Mouse (Mus musculus) intestine, embryonic 15.5 days (tissue): ENCODE data around the gene Naif1. TPM values are rescaled to one million over a fixed set of nuclear protein-coding genes. Genes with fewer than 3 reads are reported as not detected.

Source experiments
- ATAC-seq: fragments of 200-750 bp; cut with Nextera tagmentation; 2 replicates; pipeline ENCODE4 v1.8.0; 2017; ENCODE audit warnings: moderate TSS enrichment, moderate library complexity
- H3K27ac ChIP-seq: fragments of 300-500 bp; sonication (generic); 2 replicates; pipeline ENCODE4 v1.5.1; 2015; ENCODE audit warnings: mild to moderate bottlenecking, inconsistent platforms
- H3K27me3 ChIP-seq: fragments of 300-500 bp; sonication (generic); replicated peaks from 2 replicates; pipeline ENCODE4 v1.6.1; 2015; ENCODE audit warnings: inconsistent platforms
- H3K36me3 ChIP-seq: fragments of 300-500 bp; sonication (generic); 2 replicates; pipeline ENCODE4 v1.6.1; 2015; ENCODE audit warnings: inconsistent platforms
- H3K4me1 ChIP-seq: fragments of 300-500 bp; sonication (generic); replicated peaks from 2 replicates; pipeline ENCODE4 v1.6.1; 2015; ENCODE audit warnings: inconsistent platforms
- H3K4me2 ChIP-seq: fragments of 300-500 bp; sonication (generic); replicated peaks from 2 replicates; pipeline ENCODE4 v1.6.1; 2015; ENCODE audit warnings: mild to moderate bottlenecking, inconsistent platforms
- H3K4me3 ChIP-seq: fragments of 300-500 bp; sonication (generic); replicated peaks from 2 replicates; pipeline ENCODE4 v1.5.1; 2015; ENCODE audit warnings: inconsistent platforms
- H3K9ac ChIP-seq: fragments of 300-500 bp; sonication (generic); 2 replicates; pipeline ENCODE4 v1.6.1; 2015; ENCODE audit warnings: inconsistent platforms
- H3K9me3 ChIP-seq: fragments of 300-500 bp; sonication (generic); 2 replicates; pipeline ENCODE4 v1.6.1; 2016; ENCODE audit warnings: inconsistent platforms
- WGBS: fragments of 180-500 bp; shearing (Covaris S2); methylation state at CpG from one replicate; pipeline ENCODE4 v1.1.7; 2015; 5-methylcytosine and 5-hydroxymethylcytosine counted together
- polyA plus RNA-seq: library from polyadenylated mRNA; unstranded; fragments of >200 nt; fragmentation: Nextera tagmentation; extraction: Ambion mirVana; gene quantifications from 2 replicates; pipeline ENCODE4 v1.2.1, GENCODE M21; 2015

The Naif1 gene
- polyA plus RNA-seq: 4.7 and 5.0 TPM in 2 replicates

GRCm38 (mm10) chr2:32449761-32450754, at the start of gene Naif1:
Naif1 (plus strand) TSS chr2:32450457.
- peak within 1 kb of the TSS; percentile 90 for H3K9ac ChIP-seq
- peak within 1 kb of the TSS; percentile 91 for H3K27ac ChIP-seq
- H3K4me1 ChIP-seq: peaks cover 32% of the 10 kb centered on the region
- H3K27me3 ChIP-seq: no peaks in the 10 kb centered on the region
- H3K9me3 ChIP-seq: no peaks in the 10 kb centered on the region
- H3K4me2 ChIP-seq: peak within 1 kb of the TSS; percentile 83
- no peaks in the 10 kb centered on the region for H3K36me3 ChIP-seq
- WGBS: 75% methylated on average over 15 of the region's 15 CpGs
- ATAC-seq: no peak
- peak within 1 kb of the TSS; percentile 86 for H3K4me3 ChIP-seq

GRCm38 (mm10) chr2:32404663-32405062, 45.6 kb upstream of the Naif1 start:
- no peak overlapping the region for H3K4me3 ChIP-seq
- no peaks in the 10 kb centered on the region for H3K9me3 ChIP-seq
- WGBS: 12% methylated on average over 2 of the region's 2 CpGs
- H3K27me3 ChIP-seq: no peaks in the 10 kb centered on the region
- ATAC-seq: 0 out of 2 replicates have a peak, but pooled peaks have one; percentile 18
- peaks cover 9% of the 10 kb centered on the region; the same call in 1 of the 2 replicates for H3K4me1 ChIP-seq
- H3K4me2 ChIP-seq: no peak overlapping the region
- H3K36me3 ChIP-seq: peaks cover 20% of the 10 kb centered on the region
- no peak overlapping the region for H3K9ac ChIP-seq
- no peak overlapping the region for H3K27ac ChIP-seq

GRCm38 (mm10) chr2:32407144-32407824, 43.0 kb upstream of the Naif1 start:
- WGBS: 82% methylated on average over 7 of the region's 7 CpGs
- Histone ChIP-seq H3K4me2 (no peak overlapping the region), H3K4me1 (0 out of 2 replicates have a peak, but pooled peaks cover 5% of the 10 kb centered on the region), H3K4me3 (no peak overlapping the region), H3K27me3 (no peaks in the 10 kb centered on the region), H3K36me3 (peaks cover 6% of the 10 kb centered on the region), H3K9ac (no peak overlapping the region), H3K9me3 (no peaks in the 10 kb centered on the region), H3K27ac (no peak overlapping the region)
- no peak for ATAC-seq

- no peak overlapping the region for H3K4me2 ChIP-seq
- peak; percentile 21; the same call in 1 of the 2 replicates for ATAC-seq
- no peaks in the 10 kb centered on the region for H3K27me3 ChIP-seq
- H3K27ac ChIP-seq: no peak overlapping the region
- H3K4me1 ChIP-seq: 0 out of 2 replicates have a peak, but pooled peaks cover 5% of the 10 kb centered on the region
- no peak overlapping the region for H3K9ac ChIP-seq
- 61% methylated on average over 25 of the region's 25 CpGs for WGBS
- no peaks in the 10 kb centered on the region for H3K9me3 ChIP-seq
- H3K4me3 ChIP-seq: no peak overlapping the region
- no peaks in the 10 kb centered on the region for H3K36me3 ChIP-seq
Measured at GRCm38 (mm10) chr2:32408429-32409424, 41.5 kb upstream of the Naif1 start.

GRCm38 (mm10) chr2:32411407-32411806, 38.9 kb upstream of the Naif1 start:
- ATAC-seq: no peak
- Histone ChIP-seq H3K4me3 (no peak overlapping the region), H3K4me1 (0 out of 2 replicates have a peak, but pooled peaks cover 5% of the 10 kb centered on the region), H3K4me2 (no peak overlapping the region), H3K27ac (no peak overlapping the region), H3K27me3 (no peaks in the 10 kb centered on the region), H3K9ac (no peak overlapping the region), H3K9me3 (no peaks in the 10 kb centered on the region), H3K36me3 (peaks cover 18% of the 10 kb centered on the region)
- 85% methylated on average over 7 of the region's 7 CpGs for WGBS

- WGBS: 84% methylated on average over 6 of the region's 6 CpGs
- H3K4me3 ChIP-seq: no peak overlapping the region
- no peaks in the 10 kb centered on the region for H3K27me3 ChIP-seq
- H3K36me3 ChIP-seq: peaks cover 33% of the 10 kb centered on the region
- H3K9ac ChIP-seq: no peak overlapping the region
- no peak for ATAC-seq
- no peaks in the 10 kb centered on the region for H3K9me3 ChIP-seq
- 0 out of 2 replicates have a peak, but pooled peaks cover 5% of the 10 kb centered on the region for H3K4me1 ChIP-seq
- no peak overlapping the region for H3K27ac ChIP-seq
- H3K4me2 ChIP-seq: no peak overlapping the region
Measured at GRCm38 (mm10) chr2:32412742-32413531, 37.3 kb upstream of the Naif1 start.

GRCm38 (mm10) chr2:32413936-32414335, 36.3 kb upstream of the Naif1 start:
- H3K36me3 ChIP-seq: peaks cover 36% of the 10 kb centered on the region
- 36% methylated on average over 5 of the region's 5 CpGs for WGBS

GRCm38 (mm10) chr2:32415801-32416200, 34.5 kb upstream of the Naif1 start:
- H3K27ac ChIP-seq: no peak overlapping the region
- no peak for ATAC-seq
- H3K9ac ChIP-seq: no peak overlapping the region
- no peaks in the 10 kb centered on the region for H3K9me3 ChIP-seq
- H3K4me3 ChIP-seq: no peak overlapping the region
- H3K27me3 ChIP-seq: no peaks in the 10 kb centered on the region
- peaks cover 46% of the 10 kb centered on the region for H3K36me3 ChIP-seq
- H3K4me2 ChIP-seq: no peak overlapping the region
- WGBS: 91% methylated on average over 12 of the region's 12 CpGs
- no peaks in the 10 kb centered on the region for H3K4me1 ChIP-seq

More at GRCm38 (mm10) chr2:32413936-32414335, 36.3 kb upstream of the Naif1 start:
- Histone ChIP-seq H3K4me2 (no peak overlapping the region), H3K9ac (no peak overlapping the region), H3K4me1 (0 out of 2 replicates have a peak, but pooled peaks cover 4% of the 10 kb centered on the region), H3K4me3 (no peak overlapping the region), H3K27me3 (no peaks in the 10 kb centered on the region), H3K27ac (no peak overlapping the region), H3K9me3 (no peaks in the 10 kb centered on the region)
- no peak for ATAC-seq

- 79% methylated on average over 2 of the region's 2 CpGs for WGBS
- Histone ChIP-seq H3K4me1 (no peaks in the 10 kb centered on the region), H3K9me3 (no peaks in the 10 kb centered on the region), H3K4me2 (no peak overlapping the region), H3K27me3 (no peaks in the 10 kb centered on the region), H3K4me3 (no peak overlapping the region), H3K36me3 (peaks cover 46% of the 10 kb centered on the region), H3K27ac (no peak overlapping the region), H3K9ac (no peak overlapping the region)
- no peak for ATAC-seq
Measured at GRCm38 (mm10) chr2:32416556-32416955, 33.7 kb upstream of the Naif1 start.

- Histone ChIP-seq H3K4me3 (no peak overlapping the region), H3K9ac (no peak overlapping the region), H3K36me3 (peaks cover 46% of the 10 kb centered on the region), H3K27me3 (no peaks in the 10 kb centered on the region), H3K4me1 (no peaks in the 10 kb centered on the region; the same call in 1 of the 2 replicates), H3K9me3 (no peaks in the 10 kb centered on the region), H3K27ac (no peak overlapping the region), H3K4me2 (no peak overlapping the region)
- no peak for ATAC-seq
- WGBS: 86% methylated on average over 8 of the region's 8 CpGs
Measured at GRCm38 (mm10) chr2:32417486-32417885, 32.8 kb upstream of the Naif1 start.
